21 mouse cellular contexts compared by ENCODE assay signal in genomic region chr3:131259392-131259965, GRCm38 (mm10). TPM values are rescaled to one million over a fixed set of nuclear protein-coding genes. Genes with fewer than 3 reads are reported as not detected.
A peak's percentile ranks its signal among the peaks of the same experiment; 100 is the strongest.
DNase-seq lines count a peak whose midpoint lies in the region; ATAC-seq and TF ChIP-seq lines count a peak whose summit lies in the region.
"Had no signal": no experiment of that assay in that cellular context is flagged by ENCODE, and none has a peak within 500 bp of the region (broad histone marks: within the 10 kb centered on the region; RNA-seq: fewer than 3 reads in every experiment).

No protein-coding gene starts in this region.

- TF ChIP-seq CTCF in heart, postnatal 0 days (IDR thresholded peaks at IDR 0.05; ENCODE audit: low read depth): no peak

- H3K4me3 ChIP-seq in heart, postnatal 0 days (ENCODE audit: low read depth, low read length): no peak overlapping the region
- no peak overlapping the region for H3K4me3 ChIP-seq in brown adipose tissue, adult 24 weeks (ENCODE audit: insufficient read depth, low read depth, low read length)
- no peak overlapping the region for H3K4me3 ChIP-seq in forebrain, embryonic 11.5 days (ENCODE audit: low read depth, low read length)
- H3K4me3 ChIP-seq: embryonic facial prominence, embryonic 12.5 days; forebrain, embryonic 12.5 days; hindbrain, embryonic 12.5 days had no signal

- H3K27ac ChIP-seq in heart, postnatal 0 days (ENCODE audit: low read depth): peak overlapping the region; percentile 37; the same call in 1 of the 2 replicates
- H3K27ac ChIP-seq in brown adipose tissue, adult 24 weeks (replicated peaks; ENCODE audit: low read depth, low read length): peak overlapping the region; percentile 36; the same call in 1 of the 2 replicates
- no peak overlapping the region for H3K27ac ChIP-seq in forebrain, embryonic 11.5 days (ENCODE audit: low read depth, low read length)
- H3K27ac ChIP-seq: embryonic facial prominence, embryonic 12.5 days; forebrain, embryonic 12.5 days; hindbrain, embryonic 12.5 days had no signal

- 54% methylated on average over 9 of the region's 9 CpGs for WGBS in heart, postnatal 0 days
- 92% methylated on average over 9 of the region's 9 CpGs for WGBS in forebrain, embryonic 11.5 days

- H3K4me2 ChIP-seq in heart, postnatal 0 days (ENCODE audit: low read depth, low read length): no peak overlapping the region
- no peak overlapping the region for H3K4me2 ChIP-seq in forebrain, embryonic 11.5 days (ENCODE audit: low read depth, low read length, severe bottlenecking)
- H3K4me2 ChIP-seq: embryonic facial prominence, embryonic 12.5 days; forebrain, embryonic 12.5 days; heart, embryonic 11.5 days; hindbrain, embryonic 12.5 days had no signal

- ATAC-seq in heart, postnatal 0 days (ENCODE audit: insufficient read depth, low read depth): no peak
- no peak for ATAC-seq in forebrain, embryonic 11.5 days (replicated peaks; ENCODE audit: low FRiP score)
- ATAC-seq: forebrain, embryonic 16.5 days; hindbrain, embryonic 16.5 days; inflammation-experienced regulatory T-cells, adult 6 months; intestine, postnatal 0 days had no signal

- intact Hi-C loops in heart, postnatal 36 days (cut with DNase I): no loop called here

- no peaks in the 10 kb centered on the region for H3K27me3 ChIP-seq in heart, postnatal 0 days (ENCODE audit: control insufficient read depth, insufficient read depth, low read length)
- H3K27me3 ChIP-seq in forebrain, embryonic 11.5 days (ENCODE audit: control insufficient read depth, insufficient read depth, low read length): no peaks in the 10 kb centered on the region
- H3K27me3 ChIP-seq: embryonic facial prominence, embryonic 12.5 days; forebrain, embryonic 12.5 days; hindbrain, embryonic 12.5 days had no signal

- peaks cover 14% of the 10 kb centered on the region; the same call in 1 of the 2 replicates for H3K36me3 ChIP-seq in heart, postnatal 0 days (replicated peaks; ENCODE audit: control insufficient read depth, insufficient read depth, low read length)
- H3K36me3 ChIP-seq in forebrain, embryonic 11.5 days (ENCODE audit: control insufficient read depth, insufficient read depth, low read length): no peaks in the 10 kb centered on the region; the same call in 1 of the 2 replicates
- H3K36me3 ChIP-seq: hindbrain, embryonic 12.5 days had no signal

- peaks cover 23% of the 10 kb centered on the region for H3K4me1 ChIP-seq in heart, postnatal 0 days (ENCODE audit: control insufficient read depth, insufficient read depth)
- H3K4me1 ChIP-seq in brown adipose tissue, adult 24 weeks (ENCODE audit: control insufficient read depth, insufficient read depth, insufficient read length, low read length): peaks cover 10% of the 10 kb centered on the region; the same call in 1 of the 2 replicates
- no peaks in the 10 kb centered on the region for H3K4me1 ChIP-seq in forebrain, embryonic 11.5 days (replicated peaks; ENCODE audit: control insufficient read depth, insufficient read depth, low read length)
- H3K4me1 ChIP-seq: embryonic facial prominence, embryonic 12.5 days; forebrain, embryonic 12.5 days had no signal

- no peak overlapping the region for H3K9ac ChIP-seq in heart, postnatal 0 days (replicated peaks; ENCODE audit: low read depth, low read length)
- H3K9ac ChIP-seq in forebrain, embryonic 11.5 days (ENCODE audit: low read length): no peak overlapping the region
- H3K9ac ChIP-seq: embryonic facial prominence, embryonic 12.5 days; forebrain, embryonic 12.5 days; hindbrain, embryonic 12.5 days had no signal

- peak; percentile 5 to 17 for DNase-seq in frontal cortex, postnatal 36 days (ENCODE audit: low spot score in 2 of 2)
- no peak for DNase-seq in frontal cortex, postnatal 14 days (ENCODE audit: low spot score in 2 of 2)
- DNase-seq in heart, postnatal 0 days (ENCODE audit: low spot score): no peak
- no peak for DNase-seq in heart, postnatal 36 days
- DNase-seq in forebrain, embryonic 11.5 days (ENCODE audit: low spot score): no peak
- DNase-seq: adrenal gland, postnatal 25 days; cerebellum, adult 11-12 months; cerebellum, adult 9-10 months; cerebellum, postnatal 25 days; gastrocnemius, postnatal 10 days; heart, adult 18-20 months; kidney, adult 8-10 months had no signal

- no peak for TF ChIP-seq EP300 in heart, postnatal 0 days (IDR thresholded peaks at IDR 0.05; ENCODE audit: low read depth)

- H3K9me3 ChIP-seq in heart, postnatal 0 days (replicated peaks; ENCODE audit: control insufficient read depth, low read length): no peaks in the 10 kb centered on the region
- peaks cover 2% of the 10 kb centered on the region; the same call in 1 of the 2 replicates for H3K9me3 ChIP-seq in forebrain, embryonic 11.5 days (ENCODE audit: control insufficient read depth, low read length)
- H3K9me3 ChIP-seq: forebrain, embryonic 12.5 days had no signal

RNA-seq across cellular contexts. Expression of gene Hadh, which starts 12.4 kb away (rescaled TPM):
- 237 and 275 TPM in 2 replicates for total RNA-seq in heart, postnatal 0 days (2014; rRNA removed; ENCODE audit: low replicate concordance)
- polyA plus RNA-seq in heart, postnatal 0 days (2015; fragmentation: Nextera tagmentation; extraction: Ambion mirVana): 433 and 464 TPM in 2 replicates
- 100 to 1,000 TPM; 734 to 810 TPM for total RNA-seq in heart, postnatal 36 days (2021)
- polyA plus RNA-seq in brown adipose tissue, adult 24 weeks (2012; ENCODE audit: insufficient read depth, insufficient read length, missing spikeins): 1,641 and 1,655 TPM in 2 replicates
- 74.1 and 75.7 TPM in 2 replicates for polyA plus RNA-seq in forebrain, embryonic 11.5 days (2014; fragmentation: Nextera tagmentation; extraction: Ambion mirVana)

RNA-seq across cellular contexts. Expression of gene Cyp2u1, which starts 43.5 kb away (rescaled TPM):
- total RNA-seq in heart, postnatal 0 days (2014; rRNA removed; ENCODE audit: low replicate concordance): 18.4 and 47.2 TPM in 2 replicates
- polyA plus RNA-seq in heart, postnatal 0 days (2015; fragmentation: Nextera tagmentation; extraction: Ambion mirVana): 20.0 and 21.4 TPM in 2 replicates
- 10 to 100 TPM; 30.4 to 32.3 TPM for total RNA-seq in heart, postnatal 36 days (2021)
- polyA plus RNA-seq in brown adipose tissue, adult 24 weeks (2012; ENCODE audit: insufficient read depth, insufficient read length, missing spikeins): 28.2 and 36.0 TPM in 2 replicates
- polyA plus RNA-seq in forebrain, embryonic 11.5 days (2014; fragmentation: Nextera tagmentation; extraction: Ambion mirVana): 1.5 and 3.1 TPM in 2 replicates

Comparison
In these comparisons a context has a peak if more than half of its experiments do, and no peak if none do; other contexts are left out.
1. DNase-seq: peak in frontal cortex, postnatal 36 days (2 of 2); none in frontal cortex, postnatal 14 days (0 of 2), heart, postnatal 0 days (single experiment), heart, postnatal 36 days (0 of 2) and forebrain, embryonic 11.5 days (single experiment).